ENCODE assay signal across 8 mouse cellular contexts in the genomic region with DNA sequence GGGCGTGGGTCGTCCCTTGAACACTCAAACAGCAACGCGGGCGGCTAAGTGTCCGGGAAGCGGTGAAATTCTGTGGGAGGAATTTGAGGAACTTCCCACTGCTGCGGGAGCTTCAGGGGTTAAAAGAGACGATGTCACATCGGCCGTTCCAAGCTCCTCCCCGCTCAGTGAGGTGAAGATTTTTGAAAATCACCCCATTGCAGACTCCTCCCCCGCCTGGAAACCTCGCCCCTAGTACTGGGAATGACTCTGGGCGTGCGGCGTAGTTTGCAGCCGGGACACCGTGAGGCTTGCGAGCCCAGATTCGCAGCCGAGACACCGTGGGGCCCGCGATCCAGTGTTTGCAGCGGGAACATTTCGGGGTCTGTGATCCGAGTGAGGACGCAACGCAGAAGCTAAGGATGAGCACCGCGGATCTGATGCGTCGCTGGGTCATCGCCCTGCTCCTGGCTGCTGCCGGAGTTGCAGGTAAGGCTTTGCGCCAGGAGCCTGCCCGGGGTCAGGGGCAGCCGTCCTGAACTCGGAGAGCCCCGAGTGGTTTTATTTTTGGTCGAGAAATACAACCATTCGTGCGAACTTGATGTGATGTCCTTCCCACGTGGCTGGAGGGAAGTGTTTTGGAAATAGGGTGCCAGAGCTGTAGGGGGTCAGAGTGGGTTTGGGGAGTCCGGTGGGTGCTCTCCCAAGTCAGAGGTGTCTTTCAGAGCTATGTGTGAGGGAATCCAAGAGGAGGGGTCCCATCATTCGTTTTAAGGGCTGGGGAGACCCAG. TPM values are rescaled to one million over a fixed set of nuclear protein-coding genes. Genes with fewer than 3 reads are reported as not detected.
A peak's percentile ranks its signal among the peaks of the same experiment; 100 is the strongest.
DNase-seq lines count a peak whose midpoint lies in the region; ATAC-seq and TF ChIP-seq lines count a peak whose summit lies in the region.

A gene (plus strand): TSS at position 107 of the 770 bp plus-strand sequence.

- H3K4me1 ChIP-seq in hindbrain, embryonic 14.5 days (replicated peaks; ENCODE audit: control insufficient read depth, insufficient read depth, low read length), result peaks cover 19% of the 10 kb centered on the region

- peak; percentile 68 for ATAC-seq in Patski
- ATAC-seq in hindbrain, embryonic 14.5 days (ENCODE audit: low FRiP score), result peak; percentile 80

- TF ChIP-seq CTCF in Patski (IDR thresholded peaks at IDR 0.05), result no peak

- POLR2A ChIA-PET in Patski (lab: Charles Lee), result interaction anchor here (0.9 to 1.6 kb wide), 3 partner anchors 11 to 25 kb away, joined by 3 read pairs; no protein-coding TSS in a partner anchor

- H3K9me3 ChIP-seq in hindbrain, embryonic 14.5 days (ENCODE audit: control insufficient read depth, low read length), result no peaks in the 10 kb centered on the region

- under 1% methylated on average over 47 of the region's 47 CpGs for WGBS in hindbrain, embryonic 14.5 days

- 0 out of 2 replicates have a peak, but pooled peaks cover 3% of the 10 kb centered on the region for H3K36me3 ChIP-seq in hindbrain, embryonic 14.5 days (replicated peaks; ENCODE audit: control insufficient read depth, insufficient read depth)

- CTCF ChIA-PET in Patski (lab: Charles Lee), result interaction anchor here (0.9 kb wide), 1 partner anchor 46 kb away, joined by 3 read pairs; no protein-coding TSS in a partner anchor

- H3K27me3 ChIP-seq in Patski, result no peaks in the 10 kb centered on the region
- no peaks in the 10 kb centered on the region for H3K27me3 ChIP-seq in hindbrain, embryonic 14.5 days (ENCODE audit: control insufficient read depth, insufficient read depth, low read length)

- H3K4me3 ChIP-seq in hindbrain, embryonic 14.5 days (replicated peaks; ENCODE audit: low read length), result peak within 1 kb of the TSS; percentile 75

- DNase-seq in Patski (ENCODE audit: low read depth, low spot score), result no peak
- peak; percentile 87 to 91 for DNase-seq in cerebellum, postnatal 14 days
- peak; percentile 45 to 66 for DNase-seq in frontal cortex, postnatal 25 days (ENCODE audit: low spot score in 2 of 2)
- DNase-seq in hindbrain, embryonic 14.5 days (ENCODE audit: low spot score), result peak; percentile 87
- peak; percentile 72 to 76 for DNase-seq in layer of hippocampus, postnatal 36 days
- peak; percentile 95 for DNase-seq in lung, postnatal 36 days
- DNase-seq in retina, postnatal 7 days (ENCODE audit: low read depth, low spot score), result peak; percentile 19
- peak; percentile 83 for DNase-seq in urinary bladder, adult 2 months (ENCODE audit: low spot score)

- H3K4me2 ChIP-seq in hindbrain, embryonic 14.5 days (replicated peaks), result peak within 1 kb of the TSS; percentile 71

- peak within 1 kb of the TSS; percentile 88 for H3K27ac ChIP-seq in hindbrain, embryonic 14.5 days

- peak within 1 kb of the TSS; percentile 69 for H3K9ac ChIP-seq in hindbrain, embryonic 14.5 days

- in situ Hi-C loops in Patski (cut with MboI; ENCODE audit: low pct_unique_long_range_greater_than_20kb), result no loop called here

RNA-seq across cellular contexts. Expression of the gene that starts here (rescaled TPM):
- polyA plus RNA-seq in Patski (2021), result 38.4 TPM
- 7.3 and 7.9 TPM in 2 replicates for polyA plus RNA-seq in hindbrain, embryonic 14.5 days (2014; fragmentation: Nextera tagmentation; extraction: Ambion mirVana)
- total RNA-seq in layer of hippocampus, postnatal 36 days (2021), result 10 to 100 TPM; 13.7 to 14.1 TPM
- polyA plus RNA-seq in urinary bladder, adult 2 months (2012; rRNA removed), result 29.2 and 35.7 TPM in 2 replicates
